Mouse (Mus musculus) cerebellum, adult 2 months (tissue): ENCODE data around the gene Pin1rt1. TPM values are rescaled to one million over a fixed set of nuclear protein-coding genes. Genes with fewer than 3 reads are reported as not detected.
A peak's percentile ranks its signal among the peaks of the same experiment; 100 is the strongest.

Source experiments
- DNase-seq, 2 experiments: peaks; one replicate each; pipeline ENCODE4 v3.0.0; 2021
- H3K27ac ChIP-seq: fragments of 200-500 bp; 2 replicates; pipeline ENCODE4 v1.5.1; 2012; ENCODE audit warnings: low read length, control low read depth, inconsistent platforms; ENCODE audit not compliant: insufficient read depth
- H3K27me3 ChIP-seq: fragments of 200-500 bp; 2 replicates; pipeline ENCODE4 v1.6.1; 2012; ENCODE audit warnings: inconsistent platforms, mild to moderate bottlenecking, low read length, moderate library complexity; ENCODE audit not compliant: control insufficient read depth, insufficient read depth
- H3K4me1 ChIP-seq: fragments of 200-500 bp; 2 replicates; pipeline ENCODE4 v1.6.1; 2011; ENCODE audit warnings: low read length; ENCODE audit not compliant: control insufficient read depth, insufficient read depth
- H3K4me3 ChIP-seq: fragments of 200-500 bp; replicated peaks from 2 replicates; pipeline ENCODE3; 2011; ENCODE audit warnings: mild to moderate bottlenecking, low read depth, low read length, control low read depth; ENCODE audit not compliant: insufficient read depth
- CTCF ChIP-seq: fragments of 200-500 bp; IDR thresholded peaks from 2 replicates; pipeline ENCODE4 v1.5.1; 2011; ENCODE audit warnings: low read depth, mild to moderate bottlenecking, control low read depth, low read length, moderate library complexity, borderline replicate concordance; ENCODE audit not compliant: insufficient read depth
- POLR2A ChIP-seq: fragments of 200-500 bp; IDR thresholded peaks from 2 replicates; pipeline ENCODE4 v1.6.1; 2011; ENCODE audit warnings: low read length, control low read depth, borderline replicate concordance; ENCODE audit not compliant: insufficient read depth
- WGBS: fragments of 180-500 bp; shearing (Covaris S2); methylation state at CpG from one replicate; pipeline ENCODE4 v1.1.7; 2018; 5-methylcytosine and 5-hydroxymethylcytosine counted together
- polyA plus RNA-seq: library from polyadenylated mRNA; depleted of rRNA; stranded (reverse); fragments of >200 nt; gene quantifications from 2 replicates; pipeline ENCODE4 v1.2.3, GENCODE M21; 2012

Pin1rt1 gene
- polyA plus RNA-seq, 1 experiment: 0.08 TPM

GRCm38 (mm10) chr2:104742741-104743064 is 26.5 kb upstream of the Pin1rt1 start, which contains the start of gene Depdc7:
TSS of gene Depdc7 (minus strand) at chr2:104742878.
- Histone ChIP-seq H3K27me3 (no peaks in the 10 kb centered on the region), H3K27ac (no peak within 1 kb of the TSS), H3K4me1 (no peaks in the 10 kb centered on the region), H3K4me3 (peak within 1 kb of the TSS; percentile 61)
- peak; percentile 83 to 84 for DNase-seq
- under 1% methylated on average over 31 of the region's 31 CpGs for WGBS
- TF ChIP-seq CTCF (no peak), POLR2A (no peak)

- peak overlapping the region; percentile 61 for H3K4me3 ChIP-seq
- 8% methylated on average over 46 of the region's 46 CpGs for WGBS
- TF ChIP-seq CTCF (no peak), POLR2A (no peak)
Observed at GRCm38 (mm10) chr2:104741896-104742740, 25.9 kb upstream of the Pin1rt1 start.

GRCm38 (mm10) chr2:104741015-104741758 is 25.0 kb upstream of the Pin1rt1 start:
- no peak for DNase-seq
- H3K4me1 ChIP-seq: no peaks in the 10 kb centered on the region
- H3K4me3 ChIP-seq: no peak overlapping the region
- no peak for TF ChIP-seq POLR2A
- TF ChIP-seq CTCF: no peak
- 72% methylated on average over 7 of the region's 7 CpGs for WGBS
- no peak overlapping the region for H3K27ac ChIP-seq
- H3K27me3 ChIP-seq: no peaks in the 10 kb centered on the region

More at GRCm38 (mm10) chr2:104741896-104742740, 25.9 kb upstream of the Pin1rt1 start:
- no peaks in the 10 kb centered on the region for H3K4me1 ChIP-seq
- no peak overlapping the region for H3K27ac ChIP-seq
- no peak for DNase-seq
- H3K27me3 ChIP-seq: no peaks in the 10 kb centered on the region

- 82% methylated on average over 7 of the region's 7 CpGs for WGBS
- no peak for DNase-seq
- no peak overlapping the region for H3K4me3 ChIP-seq
- no peaks in the 10 kb centered on the region for H3K27me3 ChIP-seq
- TF ChIP-seq POLR2A (no peak), CTCF (no peak)
- H3K27ac ChIP-seq: no peak overlapping the region
- no peaks in the 10 kb centered on the region for H3K4me1 ChIP-seq
Observed at GRCm38 (mm10) chr2:104740248-104740949, 24.2 kb upstream of the Pin1rt1 start.

- WGBS: over 99% methylated on average over 2 of the region's 2 CpGs
- TF ChIP-seq CTCF (no peak), POLR2A (no peak)
- DNase-seq: no peak
- Histone ChIP-seq H3K4me1 (no peaks in the 10 kb centered on the region), H3K27me3 (no peaks in the 10 kb centered on the region), H3K27ac (no peak overlapping the region), H3K4me3 (no peak overlapping the region)
Observed at GRCm38 (mm10) chr2:104739691-104740090, 23.5 kb upstream of the Pin1rt1 start.

GRCm38 (mm10) chr2:104736241-104736640 is 20.1 kb upstream of the Pin1rt1 start:
- 51% methylated on average over 7 of the region's 7 CpGs for WGBS

GRCm38 (mm10) chr2:104732562-104733256 is 16.5 kb upstream of the Pin1rt1 start:
- DNase-seq: no peak
- H3K27ac ChIP-seq: no peak overlapping the region
- TF ChIP-seq POLR2A (no peak), CTCF (no peak)
- no peak overlapping the region for H3K4me3 ChIP-seq
- no peaks in the 10 kb centered on the region for H3K4me1 ChIP-seq
- no peaks in the 10 kb centered on the region for H3K27me3 ChIP-seq
- WGBS: 80% methylated on average over 7 of the region's 7 CpGs

More at GRCm38 (mm10) chr2:104736241-104736640, 20.1 kb upstream of the Pin1rt1 start:
- TF ChIP-seq CTCF (no peak), POLR2A (no peak)
- H3K4me1 ChIP-seq: no peaks in the 10 kb centered on the region
- H3K4me3 ChIP-seq: no peak overlapping the region
- H3K27ac ChIP-seq: no peak overlapping the region
- H3K27me3 ChIP-seq: no peaks in the 10 kb centered on the region
- DNase-seq: no peak
